Mouse (Mus musculus) embryonic facial prominence, embryonic 10.5 days (tissue): ENCODE measurements around the gene Krtap7-1. TPM values are rescaled to one million over a fixed set of nuclear protein-coding genes. Genes with fewer than 3 reads are reported as not detected.
A peak's percentile ranks its signal among the peaks of the same experiment; 100 is the strongest.

ENCODE experiments used
- DNase-seq: peaks from one replicate; pipeline ENCODE4 v3.0.0-alpha.2; 2017; ENCODE audit warnings: low spot score
- H3K27ac ChIP-seq: fragments of 300-500 bp; sonication (generic); replicated peaks from 2 replicates; pipeline ENCODE4 v1.5.1; 2016; ENCODE audit warnings: mild to moderate bottlenecking
- H3K27me3 ChIP-seq: fragments of 300-500 bp; sonication (generic); replicated peaks from 2 replicates; pipeline ENCODE4 v1.6.1; 2016; ENCODE audit warnings: low read depth, mild to moderate bottlenecking; ENCODE audit not compliant: poor library complexity, severe bottlenecking
- H3K36me3 ChIP-seq: fragments of 300-500 bp; sonication (generic); replicated peaks from 2 replicates; pipeline ENCODE4 v1.6.1; 2016; ENCODE audit warnings: mild to moderate bottlenecking, moderate library complexity
- H3K4me1 ChIP-seq: fragments of 300-500 bp; sonication (generic); 2 replicates; pipeline ENCODE4 v1.6.1; 2016
- H3K4me3 ChIP-seq: fragments of 300-500 bp; sonication (generic); 2 replicates; pipeline ENCODE4 v1.5.1; 2016; ENCODE audit warnings: mild to moderate bottlenecking, moderate library complexity
- H3K9me3 ChIP-seq: fragments of 300-500 bp; sonication (generic); 2 replicates; pipeline ENCODE4 v1.6.1; 2016; ENCODE audit warnings: mild to moderate bottlenecking
- WGBS: fragments of 180-500 bp; shearing (Covaris S2); methylation state at CpG from one replicate; pipeline ENCODE4 v1.1.7; 2016; 5-methylcytosine and 5-hydroxymethylcytosine counted together
- polyA plus RNA-seq: library from polyadenylated mRNA; unstranded; fragments of >200 nt; fragmentation: Nextera tagmentation; extraction: Ambion mirVana; gene quantifications from 2 replicates; pipeline ENCODE4 v1.2.1, GENCODE M21; 2016

Krtap7-1 gene
- not detected in 2 replicates for polyA plus RNA-seq

DNA sequence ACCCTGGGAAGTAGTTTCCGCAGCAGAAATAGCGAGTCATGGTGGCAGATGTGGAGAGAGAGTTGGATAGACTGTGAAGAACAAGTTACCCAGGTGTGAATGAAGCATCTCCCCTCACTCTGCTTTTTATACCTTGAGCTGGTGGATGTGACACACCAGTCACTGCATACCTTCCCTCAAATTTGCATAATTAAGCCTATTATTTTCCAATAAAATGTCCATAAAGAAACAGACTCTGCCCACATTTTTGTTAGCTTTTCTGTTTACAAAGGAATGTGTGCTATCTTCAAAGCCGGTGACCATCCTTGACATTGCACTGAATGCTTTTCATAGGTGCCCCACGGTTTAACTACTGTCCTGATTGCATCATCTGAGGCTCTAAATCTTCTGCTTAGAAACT is at the start of gene Krtap7-1:
Gene Krtap7-1, minus strand, starts transcription at position 101 of the 400 bp plus-strand sequence.
- DNase-seq, result no peak
- no peaks in the 10 kb centered on the region for H3K9me3 ChIP-seq
- H3K36me3 ChIP-seq, result no peaks in the 10 kb centered on the region
- no peaks in the 10 kb centered on the region for H3K27me3 ChIP-seq
- WGBS, result 89% methylated on average over 4 of the region's 4 CpGs
- no peak within 1 kb of the TSS for H3K27ac ChIP-seq
- H3K4me1 ChIP-seq, result no peaks in the 10 kb centered on the region
- no peak within 1 kb of the TSS for H3K4me3 ChIP-seq

DNA sequence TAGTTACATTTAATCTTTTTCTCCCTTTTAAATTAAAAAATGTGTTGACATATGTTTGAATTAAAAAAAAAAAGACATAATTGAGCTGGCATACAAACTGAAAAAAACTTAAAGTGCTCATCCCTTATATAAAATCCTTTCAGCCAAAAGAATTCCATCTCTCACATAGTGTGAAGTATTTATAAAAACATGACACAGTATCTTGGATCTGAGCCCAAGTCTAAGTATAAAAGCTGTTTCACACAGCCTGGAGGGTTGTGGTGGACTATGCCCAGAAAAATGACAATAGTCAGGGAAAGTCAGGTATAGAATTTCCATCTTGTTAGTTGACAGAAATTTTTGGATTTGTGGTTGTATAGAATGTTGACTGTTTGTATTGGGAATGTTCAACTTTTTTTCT is 42.2 kb upstream of the Krtap7-1 start:
- Histone ChIP-seq H3K4me3 (no peak overlapping the region), H3K36me3 (no peaks in the 10 kb centered on the region), H3K27ac (no peak overlapping the region), H3K27me3 (no peaks in the 10 kb centered on the region), H3K9me3 (no peaks in the 10 kb centered on the region), H3K4me1 (no peaks in the 10 kb centered on the region)
- DNase-seq, result no peak

DNA sequence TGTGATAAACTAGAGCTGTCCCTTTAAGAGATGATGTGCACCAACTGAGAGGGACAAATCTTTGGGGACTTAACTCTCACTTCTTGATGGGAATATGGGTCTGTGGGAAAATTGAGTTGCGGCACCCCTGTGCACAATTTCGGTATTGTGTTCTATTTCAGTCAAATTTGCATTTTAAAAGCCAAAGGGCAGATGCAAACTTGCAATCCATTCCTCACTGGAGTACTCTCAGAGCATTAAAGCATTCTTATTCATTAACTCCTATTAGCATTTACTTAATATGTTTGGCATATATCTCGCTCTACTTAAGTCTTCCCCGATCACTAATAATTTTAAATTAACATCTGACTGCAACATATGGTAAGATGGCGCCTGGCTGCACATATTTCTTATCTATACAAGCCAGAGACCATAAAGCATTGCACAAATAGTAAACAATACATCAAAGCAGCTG is 29.9 kb upstream of the Krtap7-1 start:
- Histone ChIP-seq H3K9me3 (no peaks in the 10 kb centered on the region), H3K27ac (no peak overlapping the region), H3K4me1 (no peaks in the 10 kb centered on the region), H3K27me3 (no peaks in the 10 kb centered on the region), H3K4me3 (no peak overlapping the region), H3K36me3 (no peaks in the 10 kb centered on the region)
- no peak for DNase-seq
- WGBS, result 87% methylated on average over 5 of the region's 5 CpGs

DNA sequence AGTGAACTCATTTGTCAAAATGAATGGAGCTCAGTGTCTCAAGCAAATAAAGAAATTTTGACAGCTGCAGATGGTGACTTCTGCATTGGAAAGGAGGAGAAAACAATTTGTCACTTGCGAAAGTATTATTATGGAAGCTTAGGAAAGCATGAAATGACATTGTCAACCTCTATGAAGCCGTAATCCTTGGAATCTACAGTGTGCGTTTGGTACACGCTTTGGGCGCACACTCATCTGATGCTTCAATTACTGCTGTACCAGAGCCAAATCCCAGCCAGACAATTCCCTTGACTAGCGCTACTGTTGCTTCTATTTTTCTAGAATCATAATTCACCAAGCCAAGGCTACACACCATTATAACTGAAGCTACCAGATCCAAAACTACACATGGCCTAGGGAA is 29.2 kb upstream of the Krtap7-1 start:
- H3K4me1 ChIP-seq, result no peaks in the 10 kb centered on the region
- WGBS, result 93% methylated on average over 6 of the region's 6 CpGs
- H3K9me3 ChIP-seq, result no peaks in the 10 kb centered on the region
- no peak overlapping the region for H3K27ac ChIP-seq
- no peaks in the 10 kb centered on the region for H3K27me3 ChIP-seq
- no peak for DNase-seq
- no peak overlapping the region for H3K4me3 ChIP-seq
- H3K36me3 ChIP-seq, result no peaks in the 10 kb centered on the region

DNA sequence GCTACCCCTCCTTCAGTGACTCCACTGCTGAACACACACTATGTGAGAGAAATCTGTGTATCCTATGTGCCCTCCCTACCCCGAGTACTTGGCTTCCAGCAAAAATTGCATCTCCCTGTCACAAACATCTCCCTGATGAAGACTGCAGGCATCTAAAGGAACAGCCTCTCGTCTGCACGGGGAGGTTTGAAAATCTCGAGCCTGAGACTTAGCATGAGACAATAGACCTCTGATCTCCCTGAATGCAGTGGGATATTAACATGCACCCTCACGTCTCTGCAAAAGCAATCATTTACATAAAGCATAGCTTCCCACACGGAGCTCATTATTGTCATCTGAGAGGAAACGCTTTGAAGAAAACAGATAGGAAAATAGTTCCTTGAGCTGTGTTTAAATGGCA is 22.4 kb upstream of the Krtap7-1 start:
- no peak for DNase-seq
- no peak overlapping the region for H3K4me3 ChIP-seq
- peaks cover 13% of the 10 kb centered on the region for H3K4me1 ChIP-seq
- no peaks in the 10 kb centered on the region for H3K9me3 ChIP-seq
- H3K27ac ChIP-seq, result no peak overlapping the region
- H3K27me3 ChIP-seq, result no peaks in the 10 kb centered on the region
- WGBS, result 39% methylated on average over 7 of the region's 7 CpGs
- H3K36me3 ChIP-seq, result no peaks in the 10 kb centered on the region

DNA sequence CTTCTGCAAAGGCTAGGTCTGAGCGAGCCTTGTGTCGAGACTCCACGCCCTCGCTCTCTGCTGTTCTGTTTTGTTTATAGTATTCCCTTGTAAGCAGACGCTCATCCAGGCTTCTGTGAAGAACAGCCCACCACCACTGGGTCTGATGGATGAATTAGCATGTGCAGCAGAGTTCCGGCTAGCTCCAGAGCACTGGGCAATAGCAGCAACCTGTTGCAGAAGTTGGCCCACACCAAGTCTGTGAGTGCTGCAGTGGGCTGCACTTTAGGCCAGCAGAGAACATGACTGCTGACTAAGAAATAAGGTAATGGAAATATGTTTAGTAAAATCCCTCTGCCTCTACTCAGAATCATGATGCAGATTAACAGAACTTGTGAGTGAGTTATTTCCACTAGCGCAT is 21.7 kb upstream of the Krtap7-1 start:
- H3K36me3 ChIP-seq, result no peaks in the 10 kb centered on the region
- no peak overlapping the region for H3K4me3 ChIP-seq
- no peaks in the 10 kb centered on the region for H3K9me3 ChIP-seq
- WGBS, result 69% methylated on average over 7 of the region's 7 CpGs
- no peak for DNase-seq
- no peaks in the 10 kb centered on the region for H3K27me3 ChIP-seq
- peaks cover 13% of the 10 kb centered on the region for H3K4me1 ChIP-seq
- no peak overlapping the region for H3K27ac ChIP-seq

DNA sequence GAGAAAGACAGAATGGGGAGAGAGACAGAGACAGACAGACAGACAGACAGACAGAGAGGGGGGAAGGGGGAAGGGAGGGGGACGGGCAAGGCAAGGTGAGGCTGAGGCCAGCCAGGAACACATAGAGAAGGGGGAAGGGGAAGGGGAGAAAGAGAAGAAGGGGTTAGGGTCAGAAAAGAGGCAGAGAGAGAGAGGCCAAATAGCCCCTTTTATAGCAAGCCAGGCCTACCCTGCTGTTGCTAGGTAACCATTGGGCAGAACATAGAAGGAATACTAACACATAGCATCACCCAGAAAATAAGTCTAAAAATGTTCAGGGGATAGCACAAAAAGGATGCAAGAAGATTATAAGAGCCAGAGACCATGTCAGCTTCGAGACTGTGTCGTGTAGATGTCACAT is 20.3 kb upstream of the Krtap7-1 start:
- no peak for DNase-seq
- H3K27ac ChIP-seq, result no peak overlapping the region
- H3K27me3 ChIP-seq, result no peaks in the 10 kb centered on the region
- WGBS, result 85% methylated on average over 3 of the region's 3 CpGs
- H3K4me3 ChIP-seq, result no peak overlapping the region
- no peaks in the 10 kb centered on the region for H3K9me3 ChIP-seq
- H3K4me1 ChIP-seq, result peaks cover 13% of the 10 kb centered on the region
- H3K36me3 ChIP-seq, result no peaks in the 10 kb centered on the region

DNA sequence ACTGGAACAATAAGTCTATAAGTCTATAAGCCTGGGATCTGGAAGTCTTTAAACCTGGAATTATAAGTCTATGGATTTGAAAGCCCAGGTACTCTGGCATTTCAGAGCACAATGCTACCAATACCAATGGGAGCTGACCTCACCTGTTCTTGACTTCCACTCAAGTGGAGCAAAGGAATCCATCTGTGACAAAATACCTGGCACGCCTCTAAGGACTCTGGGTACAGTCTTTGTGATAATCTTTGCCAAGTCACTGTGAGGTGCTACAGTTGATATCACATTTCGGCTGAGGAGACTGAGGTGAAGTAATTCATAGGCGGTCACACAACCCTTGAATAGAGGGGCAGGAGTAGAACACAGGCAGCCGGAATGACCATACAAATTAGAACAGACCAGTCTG is 12.9 kb upstream of the Krtap7-1 start:
- no peaks in the 10 kb centered on the region for H3K36me3 ChIP-seq
- no peak overlapping the region for H3K4me3 ChIP-seq
- H3K27me3 ChIP-seq, result no peaks in the 10 kb centered on the region
- no peak for DNase-seq
- no peaks in the 10 kb centered on the region for H3K9me3 ChIP-seq
- H3K4me1 ChIP-seq, result no peaks in the 10 kb centered on the region
- 94% methylated on average over 4 of the region's 4 CpGs for WGBS
- no peak overlapping the region for H3K27ac ChIP-seq

DNA sequence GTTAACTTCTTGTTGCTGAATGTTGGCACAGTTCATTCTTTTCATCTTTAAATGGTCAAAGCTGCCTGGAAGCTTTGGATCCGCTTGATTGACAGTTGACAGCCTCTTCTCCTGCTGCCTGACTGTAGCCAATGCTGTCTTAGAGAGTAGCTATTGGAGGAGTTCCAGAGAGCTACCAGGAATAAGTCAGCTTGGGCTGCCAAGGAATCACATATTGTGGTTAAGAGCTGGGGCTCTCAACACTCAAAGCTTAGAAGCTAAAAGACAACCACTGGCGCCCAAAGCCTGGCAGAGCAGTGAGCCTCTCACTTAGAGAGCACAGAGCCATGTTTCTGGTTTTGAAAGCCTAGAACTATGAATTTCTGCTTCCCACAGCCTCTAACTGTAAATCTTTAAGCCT is 12.4 kb upstream of the Krtap7-1 start:
- Histone ChIP-seq H3K4me3 (no peak overlapping the region), H3K27me3 (no peaks in the 10 kb centered on the region), H3K27ac (no peak overlapping the region), H3K9me3 (no peaks in the 10 kb centered on the region), H3K4me1 (no peaks in the 10 kb centered on the region), H3K36me3 (no peaks in the 10 kb centered on the region)
- DNase-seq, result no peak
- WGBS, result 90% methylated on average over 2 of the region's 2 CpGs

DNA sequence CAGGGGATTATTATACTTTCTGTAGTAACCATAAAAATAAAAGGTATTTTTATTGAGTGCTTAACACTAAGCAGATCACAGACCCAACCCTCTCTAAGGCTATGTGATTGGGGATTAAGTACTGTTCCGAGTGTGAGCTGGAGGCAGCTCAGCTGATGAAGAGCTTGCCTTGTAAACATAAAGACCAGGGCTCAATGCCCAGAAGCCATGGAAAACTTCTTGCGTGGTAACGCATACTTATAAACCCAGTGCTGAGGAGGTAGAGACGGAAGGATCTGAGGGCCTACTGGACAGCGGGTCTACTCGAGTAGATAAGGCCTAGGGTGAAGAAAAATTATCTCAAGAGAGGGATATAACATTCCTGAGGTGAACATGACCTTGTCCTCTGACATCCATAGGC is 12.0 kb upstream of the Krtap7-1 start:
- no peaks in the 10 kb centered on the region for H3K9me3 ChIP-seq

DNA sequence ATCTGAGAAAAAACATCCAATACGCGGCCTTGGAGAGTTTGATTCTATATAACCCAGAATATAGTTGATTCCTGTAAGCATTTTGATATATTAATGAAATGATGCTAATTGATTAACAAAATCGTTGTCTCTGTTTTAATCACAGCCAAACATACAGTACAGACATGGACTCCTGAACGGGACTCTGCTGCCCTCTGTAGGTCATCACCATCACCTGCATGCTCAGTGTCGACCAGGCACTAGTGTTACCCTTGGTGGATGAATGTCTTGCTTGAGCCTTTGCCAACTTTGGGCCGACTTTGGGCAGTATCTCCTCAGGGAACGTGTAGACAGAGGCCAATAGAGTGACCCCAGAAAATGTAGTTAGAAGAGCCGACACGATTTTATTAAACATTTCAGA is 9.5 kb upstream of the Krtap7-1 start:
- no peak overlapping the region for H3K4me3 ChIP-seq
- WGBS, result 63% methylated on average over 9 of the region's 9 CpGs
- DNase-seq, result peak; percentile 50

More for the DNA sequence above, 12.0 kb upstream of the Krtap7-1 start:
- Histone ChIP-seq H3K27ac (no peak overlapping the region), H3K27me3 (no peaks in the 10 kb centered on the region), H3K4me3 (no peak overlapping the region), H3K36me3 (no peaks in the 10 kb centered on the region), H3K4me1 (no peaks in the 10 kb centered on the region)
- WGBS, result 93% methylated on average over 6 of the region's 6 CpGs
- no peak for DNase-seq

DNA sequence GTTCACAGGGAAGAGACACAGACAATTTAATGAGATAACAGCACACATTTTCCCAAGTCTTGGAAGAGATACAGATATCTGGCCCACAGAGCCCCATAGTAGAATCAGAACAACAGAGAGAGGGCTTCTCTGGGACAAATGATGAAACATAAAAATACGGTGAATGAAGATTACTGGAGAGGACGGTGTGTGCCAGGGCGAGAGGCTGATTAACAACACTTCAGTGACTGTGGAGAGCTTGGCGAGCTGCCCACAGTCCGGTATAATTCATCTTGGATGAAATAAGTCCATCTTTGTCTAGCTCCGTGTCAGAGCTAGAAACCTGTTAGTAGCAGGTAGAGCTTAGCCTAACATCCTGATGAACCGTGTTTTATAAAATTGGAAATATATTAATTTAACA is 5.3 kb upstream of the Krtap7-1 start:
- H3K4me3 ChIP-seq, result no peak overlapping the region
- H3K36me3 ChIP-seq, result no peaks in the 10 kb centered on the region
- 94% methylated on average over 7 of the region's 7 CpGs for WGBS
- DNase-seq, result no peak
- H3K27me3 ChIP-seq, result no peaks in the 10 kb centered on the region
- H3K4me1 ChIP-seq, result no peaks in the 10 kb centered on the region
- no peak overlapping the region for H3K27ac ChIP-seq
- H3K9me3 ChIP-seq, result no peaks in the 10 kb centered on the region

More for the DNA sequence above, 9.5 kb upstream of the Krtap7-1 start:
- Histone ChIP-seq H3K27me3 (no peaks in the 10 kb centered on the region), H3K4me1 (no peaks in the 10 kb centered on the region), H3K36me3 (no peaks in the 10 kb centered on the region), H3K27ac (no peak overlapping the region), H3K9me3 (no peaks in the 10 kb centered on the region)

DNA sequence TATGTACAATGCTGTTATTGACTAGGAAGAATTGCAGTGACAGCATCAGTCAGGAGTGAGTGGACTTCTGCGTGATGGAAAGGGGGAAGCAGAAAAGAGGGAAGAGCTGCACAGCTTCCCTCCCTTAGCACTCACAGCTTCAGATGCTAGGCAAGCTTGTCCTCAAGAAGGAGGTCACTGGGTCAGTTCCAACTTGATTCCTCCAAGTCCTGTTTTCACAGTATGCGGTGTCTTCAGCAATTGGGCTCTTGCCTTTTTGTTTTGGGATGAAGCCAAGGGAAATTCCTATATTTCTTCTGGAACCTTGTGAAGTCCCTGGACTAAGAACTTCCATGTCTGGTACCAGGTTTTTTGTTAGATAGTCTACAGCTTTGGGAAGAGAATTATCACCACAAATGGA is 4.6 kb downstream of the Krtap7-1 start:
- Histone ChIP-seq H3K4me3 (no peak overlapping the region), H3K9me3 (no peaks in the 10 kb centered on the region), H3K27ac (no peak overlapping the region), H3K4me1 (no peaks in the 10 kb centered on the region), H3K36me3 (no peaks in the 10 kb centered on the region), H3K27me3 (no peaks in the 10 kb centered on the region)
- DNase-seq, result no peak
- 89% methylated on average over 2 of the region's 2 CpGs for whole genome bisulfite sequencing

DNA sequence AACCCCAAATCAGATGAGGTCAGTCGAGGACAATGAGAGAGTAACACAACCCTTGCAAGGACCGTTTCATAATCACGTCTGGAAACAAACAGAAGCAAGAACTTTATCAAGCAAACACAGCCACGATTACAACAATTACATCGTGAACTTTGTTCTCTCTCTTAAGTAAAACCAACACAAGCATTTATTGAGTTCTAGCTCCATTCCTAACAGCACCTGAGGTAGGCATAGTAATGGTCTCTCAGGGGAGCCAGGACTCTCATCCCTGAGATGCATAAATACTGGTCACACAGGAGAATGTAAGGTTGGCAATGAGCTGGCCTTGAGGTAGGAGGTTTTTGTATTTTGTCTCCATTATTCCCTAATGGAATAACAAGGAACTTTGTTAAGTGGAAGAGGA is 6.3 kb downstream of the Krtap7-1 start:
- no peak for DNase-seq
- no peak overlapping the region for H3K4me3 ChIP-seq
- no peaks in the 10 kb centered on the region for H3K36me3 ChIP-seq
- no peaks in the 10 kb centered on the region for H3K9me3 ChIP-seq
- H3K27ac ChIP-seq, result no peak overlapping the region
- H3K4me1 ChIP-seq, result no peaks in the 10 kb centered on the region
- H3K27me3 ChIP-seq, result no peaks in the 10 kb centered on the region
- 89% methylated on average over 5 of the region's 5 CpGs for WGBS
